Mouse (Mus musculus) gastrocnemius, adult 8-10 months (tissue): ENCODE results near the gene Faap20. TPM values are rescaled to one million over a fixed set of nuclear protein-coding genes. Genes with fewer than 3 reads are reported as not detected.

Experiments used
- DNase-seq, 2 experiments: peaks; one replicate each; pipeline ENCODE4 v3.0.0; 2022; ENCODE audit warnings: low spot score in 2 of 2
- total RNA-seq, 4 experiments: library from RNA; stranded (reverse); gene quantifications; 2 replicates each; pipeline ENCODE4 v1.2.4; 2022

Gene Faap20
- total RNA-seq = 1 to 10 TPM; 3.6 to 6.8 (median 5.0) TPM

GRCm38 (mm10) chr4:155249648-155250351 is at the start of gene Faap20:
Gene Faap20, plus strand, starts transcription at chr4:155249802.
- DNase-seq = peak; percentile 63 to 76

- DNase-seq = no peak
Observed at GRCm38 (mm10) chr4:155200861-155201390, 48.7 kb upstream of the Faap20 start.

- no peak for DNase-seq
Observed at GRCm38 (mm10) chr4:155201764-155202163, 47.8 kb upstream of the Faap20 start.

- DNase-seq = no peak
Observed at GRCm38 (mm10) chr4:155205919-155206318, 43.7 kb upstream of the Faap20 start.

- DNase-seq = no peak
Observed at GRCm38 (mm10) chr4:155206498-155206897, 43.1 kb upstream of the Faap20 start.

GRCm38 (mm10) chr4:155207841-155208240 is 41.8 kb upstream of the Faap20 start:
- no peak for DNase-seq

GRCm38 (mm10) chr4:155208613-155209012 is 41.0 kb upstream of the Faap20 start:
- DNase-seq = no peak

- no peak for DNase-seq
Observed at GRCm38 (mm10) chr4:155209079-155209478, 40.5 kb upstream of the Faap20 start.

- DNase-seq = no peak
Observed at GRCm38 (mm10) chr4:155209494-155209893, 40.1 kb upstream of the Faap20 start.

GRCm38 (mm10) chr4:155213052-155213751 is 36.4 kb upstream of the Faap20 start:
- DNase-seq = no peak

- no peak for DNase-seq
Observed at GRCm38 (mm10) chr4:155213752-155214054, 35.9 kb upstream of the Faap20 start.

- no peak for DNase-seq
Observed at GRCm38 (mm10) chr4:155214188-155214587, 35.4 kb upstream of the Faap20 start.

GRCm38 (mm10) chr4:155214793-155215192 is 34.8 kb upstream of the Faap20 start:
- DNase-seq = no peak

GRCm38 (mm10) chr4:155215203-155215602 is 34.4 kb upstream of the Faap20 start:
- no peak for DNase-seq

- no peak for DNase-seq
Observed at GRCm38 (mm10) chr4:155215773-155216630, 33.6 kb upstream of the Faap20 start.

- DNase-seq = no peak
Observed at GRCm38 (mm10) chr4:155217241-155218103, 32.1 kb upstream of the Faap20 start.

GRCm38 (mm10) chr4:155218104-155218732 is 31.4 kb upstream of the Faap20 start:
- DNase-seq = no peak

- DNase-seq = no peak
Observed at GRCm38 (mm10) chr4:155219271-155220212, 30.1 kb upstream of the Faap20 start.
